Mouse (Mus musculus) mouse embryonic stem cell (cell line): ENCODE measurements around the gene Ppp1r37.
"Not testable (repeated sequence)": the region's sequence is repeated elsewhere in the genome, so short reads cannot be mapped to it uniquely, and the experiment has no call there.

Source experiments
- in situ Hi-C, 2 experiments: fragments of 300-500 bp; cut with MboI; formaldehyde crosslinking; loops; 1 replicate in 1 of 2; 3 replicates in 1 of 2; pipeline ENCODE4 v1.14.3; 2019 to 2020; ENCODE audit warnings: low sequenced_read_pairs in 2 of 2, low pct_unique_long_range_greater_than_20kb in 1 of 2, mixed read lengths in 1 of 2; ENCODE audit not compliant: unreplicated experiment in 1 of 2

Gene Ppp1r37

GRCm38 (mm10) chr7:19562643-19563410, at the start of gene Ppp1r37:
TSS of gene Ppp1r37 (minus strand) at chr7:19563076.
- in situ Hi-C loops = no loop called here

GRCm38 (mm10) chr7:19610969-19611368, 48.1 kb upstream of the Ppp1r37 start:
- in situ Hi-C loops = no loop called here

- in situ Hi-C loops = no loop called here
These were observed 46.9 kb upstream of the Ppp1r37 start for GRCm38 (mm10) chr7:19609641-19610332.

- in situ Hi-C loops = no loop called here
These were observed 44.4 kb upstream of the Ppp1r37 start for GRCm38 (mm10) chr7:19607291-19607690.

- in situ Hi-C loops = not testable (repeated sequence)
These were observed 41.8 kb upstream of the Ppp1r37 start for GRCm38 (mm10) chr7:19604606-19605214.

- in situ Hi-C loops = no loop called here
These were observed 41.2 kb upstream of the Ppp1r37 start, which contains the start of gene Clasrp for GRCm38 (mm10) chr7:19603849-19604605. TSS of gene Clasrp (minus strand) at chr7:19604486.

GRCm38 (mm10) chr7:19603055-19603454, 40.2 kb upstream of the Ppp1r37 start:
- in situ Hi-C loops = no loop called here

- in situ Hi-C loops = no loop called here
These were observed 37.7 kb upstream of the Ppp1r37 start for GRCm38 (mm10) chr7:19600562-19600961.

- in situ Hi-C loops = no loop called here
These were observed 30.3 kb upstream of the Ppp1r37 start for GRCm38 (mm10) chr7:19593061-19593730.

GRCm38 (mm10) chr7:19589917-19590316, 27.0 kb upstream of the Ppp1r37 start:
- in situ Hi-C loops = no loop called here

GRCm38 (mm10) chr7:19589207-19589606, 26.3 kb upstream of the Ppp1r37 start:
- in situ Hi-C loops = no loop called here

GRCm38 (mm10) chr7:19586269-19586668, 23.4 kb upstream of the Ppp1r37 start:
- in situ Hi-C loops = no loop called here

GRCm38 (mm10) chr7:19580634-19581033, 17.8 kb upstream of the Ppp1r37 start:
- in situ Hi-C loops = no loop called here

GRCm38 (mm10) chr7:19579751-19580150, 16.9 kb upstream of the Ppp1r37 start:
- in situ Hi-C loops = no loop called here

GRCm38 (mm10) chr7:19578436-19578835, 15.6 kb upstream of the Ppp1r37 start:
- in situ Hi-C loops = no loop called here

- in situ Hi-C loops = no loop called here
These were observed 15.1 kb upstream of the Ppp1r37 start for GRCm38 (mm10) chr7:19577877-19578414.

- in situ Hi-C loops = no loop called here
These were observed 14.4 kb upstream of the Ppp1r37 start, which contains the start of the genes Zfp296 and Gemin7 for GRCm38 (mm10) chr7:19577141-19577852. TSS of gene Zfp296 (plus strand) at chr7:19577287. TSS of gene Gemin7 (minus strand) at chr7:19577595.
